Mouse (Mus musculus): Measurements from ENCODE around the gene Vmn1r5.
"Not testable (repeated sequence)": the region's sequence is repeated elsewhere in the genome, so short reads cannot be mapped to it uniquely, and the experiment has no call there.

- not testable (repeated sequence) for TF ChIP-seq POLR2A, CTCF (IDR thresholded peaks at IDR 0.05; ENCODE audit: insufficient read depth, low read depth, low read length)
Measured at GRCm38 (mm10) chr6:57025224-57025623, 55.2 kb downstream of the Vmn1r5 start, which contains the start of gene Vmn1r7.

Measured in olfactory bulb, adult 2 months (tissue).